Mouse (Mus musculus) gastrocnemius, adult 18-20 months (tissue): ENCODE results near the gene Slc13a4. TPM values are rescaled to one million over a fixed set of nuclear protein-coding genes. Genes with fewer than 3 reads are reported as not detected.

Source experiments
- DNase-seq: peaks from one replicate; pipeline ENCODE4 v3.0.0; 2021; ENCODE audit warnings: low spot score
- total RNA-seq, 2 experiments: library from RNA; stranded (reverse); gene quantifications; 2 replicates each; pipeline ENCODE4 v1.2.3; 2021

The Slc13a4 gene
- total RNA-seq, 2 experiments from 2014 or later = 0.14 to 0.17 TPM

DNA sequence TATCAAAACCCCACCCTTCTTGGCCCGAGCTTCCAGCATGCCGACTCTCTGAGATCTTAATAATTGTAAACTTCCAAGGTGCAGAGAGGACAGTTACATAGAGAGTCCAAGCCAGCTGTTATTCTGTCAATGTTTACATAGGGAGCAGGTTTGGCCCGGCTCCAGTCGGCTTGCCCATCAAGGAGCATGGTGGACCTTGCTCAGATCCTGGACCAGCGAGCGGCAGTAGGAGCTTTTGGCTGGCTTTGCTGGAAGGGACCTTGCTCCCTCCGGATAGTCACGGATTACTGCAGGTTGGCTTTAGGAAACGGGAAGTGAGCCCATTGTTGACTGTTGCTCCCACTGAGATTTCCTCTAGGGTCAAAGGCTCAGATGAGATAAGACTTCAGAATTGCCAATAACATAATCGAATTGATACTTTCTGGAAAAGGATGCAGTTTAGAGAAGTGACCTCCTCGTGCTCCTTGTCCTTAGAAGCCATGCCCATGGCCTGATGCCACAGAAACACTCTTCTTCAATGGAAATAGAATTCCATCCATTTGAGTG, 4.5 kb downstream of the Slc13a4 start:
- DNase-seq = no peak

DNA sequence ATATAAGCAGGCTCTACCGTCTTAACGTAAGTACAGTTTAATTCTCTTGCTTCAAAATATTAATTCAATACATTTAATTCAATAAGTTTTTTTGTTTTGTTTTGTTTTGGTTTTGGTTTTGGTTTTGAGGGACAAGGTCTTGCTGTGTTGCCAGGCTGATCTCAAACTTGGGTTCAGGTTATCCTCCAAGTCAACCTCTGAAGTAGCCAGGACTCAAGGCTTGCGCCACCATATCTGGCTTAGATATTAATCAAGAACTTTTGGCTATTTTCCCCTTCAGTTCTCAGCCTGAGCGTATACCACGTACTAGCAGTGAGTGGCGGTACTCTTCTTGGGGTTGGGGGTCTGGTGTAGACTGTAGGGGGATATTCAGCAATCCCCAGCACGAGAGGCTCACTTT, 5.3 kb downstream of the Slc13a4 start:
- no peak for DNase-seq

DNA sequence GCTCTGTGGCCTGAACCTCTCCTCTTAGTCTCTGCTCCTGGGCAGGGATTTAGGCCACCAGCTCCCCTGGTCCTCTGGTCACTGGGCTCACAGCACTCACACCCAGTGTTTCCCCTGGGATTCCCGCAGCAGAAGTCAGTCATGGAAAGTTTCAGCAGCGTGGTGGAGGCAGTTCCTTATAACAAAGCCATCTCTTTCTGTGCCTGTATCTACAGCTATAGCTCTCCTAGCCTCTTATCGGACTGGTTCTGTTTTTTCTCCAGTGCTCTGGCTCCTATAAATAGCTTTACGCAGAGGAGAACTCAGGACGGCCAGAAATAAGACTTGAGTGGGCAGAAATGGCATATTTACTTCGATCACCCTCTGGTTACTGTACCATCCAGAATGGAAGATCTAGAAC, 9.6 kb downstream of the Slc13a4 start:
- no peak for DNase-seq

DNA sequence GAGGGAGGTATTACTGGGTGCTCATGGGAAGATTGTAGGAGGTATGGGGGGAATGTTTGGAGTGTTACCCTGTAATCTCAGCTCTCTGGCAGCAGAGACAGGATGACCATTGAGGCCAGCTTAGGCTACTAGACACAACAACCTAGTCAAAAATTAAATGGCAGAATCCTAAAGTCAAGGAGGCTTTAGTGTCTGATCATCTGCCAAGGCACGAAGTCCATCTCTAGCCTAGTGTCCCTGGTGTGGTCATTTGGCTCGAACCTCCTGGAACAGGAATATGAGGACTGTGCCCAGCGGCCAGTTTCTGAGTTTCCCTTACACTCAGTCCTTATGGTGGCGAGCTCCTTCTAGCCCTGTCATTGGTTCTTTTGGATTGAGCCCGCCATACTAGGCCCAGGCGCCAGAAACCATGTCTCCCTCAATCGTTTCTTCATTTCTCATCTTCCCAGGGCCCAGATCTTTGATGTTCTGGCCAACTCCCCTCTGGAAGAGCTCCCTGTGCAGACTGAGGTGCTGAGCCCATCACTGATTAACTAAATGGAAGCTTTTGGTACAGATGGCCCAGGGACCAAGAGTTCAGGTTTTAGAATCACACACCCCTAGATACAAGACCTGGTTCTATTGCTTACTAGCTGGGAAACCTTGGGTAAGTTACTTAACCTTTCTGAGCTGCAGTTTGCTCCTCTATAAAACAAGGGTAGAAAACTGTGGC, 10.3 kb downstream of the Slc13a4 start:
- DNase-seq = no peak

DNA sequence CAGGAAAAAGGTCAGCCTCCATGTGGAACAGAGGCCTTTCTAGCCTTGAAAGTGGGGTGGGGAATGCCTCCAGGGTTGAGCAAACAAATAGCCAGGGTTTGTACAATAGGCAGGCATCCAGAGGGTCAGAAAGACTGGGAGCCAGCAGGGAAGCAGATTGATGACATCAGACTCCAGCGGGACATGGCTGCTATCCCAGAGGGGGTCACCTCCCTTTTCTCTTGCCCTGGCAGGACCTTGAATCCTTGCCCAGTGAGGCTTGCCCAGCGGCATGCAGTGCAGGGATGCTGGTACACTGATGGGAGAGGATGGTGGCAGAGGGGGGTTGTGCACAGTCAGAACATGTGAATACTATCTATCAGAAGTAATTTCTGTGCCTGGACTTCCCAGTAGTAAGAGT, 10.9 kb downstream of the Slc13a4 start:
- DNase-seq = peak; percentile 12

DNA sequence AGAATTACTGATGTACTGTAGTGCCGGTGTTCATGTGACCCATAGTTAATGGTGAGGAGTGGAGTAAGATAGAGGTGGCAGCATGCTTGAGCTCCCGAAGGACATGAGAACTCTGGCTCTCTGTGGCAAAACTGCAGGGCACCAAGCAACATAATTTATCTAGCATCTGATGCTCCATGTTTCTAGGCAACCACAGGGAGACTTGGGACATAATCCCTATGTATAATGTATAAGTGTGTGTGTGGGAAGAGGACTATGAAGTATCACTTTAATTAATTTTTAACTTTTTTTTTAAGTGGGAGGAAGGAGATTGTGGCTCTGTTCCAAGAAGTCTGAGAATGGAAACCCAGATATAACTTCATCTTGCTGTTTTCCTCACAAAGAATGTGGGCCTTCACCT, 13.0 kb downstream of the Slc13a4 start:
- no peak for DNase-seq

DNA sequence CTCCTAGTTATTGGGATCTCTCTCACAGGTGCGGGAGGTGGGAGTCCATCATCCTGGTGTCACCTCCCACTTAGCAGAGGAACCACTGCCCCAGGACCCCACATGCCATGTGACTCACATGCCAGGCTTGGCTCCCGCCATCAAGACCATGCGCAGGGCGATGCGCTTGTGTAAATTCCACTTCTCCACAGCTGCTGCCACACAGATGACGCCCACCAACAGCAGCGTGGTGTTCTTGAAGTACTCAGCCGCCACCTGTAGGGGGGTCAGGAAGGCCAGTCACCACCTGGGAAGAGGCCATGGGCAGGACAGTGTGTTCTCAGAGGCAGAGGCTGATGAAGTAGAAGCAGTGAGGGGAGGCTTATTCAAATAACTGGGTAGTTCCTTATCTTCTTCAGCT, 18.3 kb downstream of the Slc13a4 start:
- no peak for DNase-seq

DNA sequence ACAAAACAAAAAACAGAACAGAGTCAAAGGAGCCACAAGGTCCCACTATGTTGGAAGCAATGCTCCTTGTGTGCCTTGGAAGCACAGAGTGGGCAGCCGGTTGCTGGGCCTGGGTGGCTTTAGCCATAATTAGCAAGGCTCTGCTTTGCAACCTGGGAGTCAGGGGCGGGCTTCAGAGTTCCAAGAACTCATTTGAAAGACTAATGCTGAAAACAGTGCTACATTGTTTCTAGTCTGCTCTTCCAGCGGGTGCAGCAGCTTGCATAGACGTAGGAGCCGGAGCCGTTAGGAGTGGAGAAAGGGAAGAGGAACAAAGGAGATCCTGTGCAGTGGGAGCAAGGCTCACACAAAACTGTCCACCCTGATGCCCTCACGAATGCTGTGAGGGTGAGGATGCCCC, 19.0 kb downstream of the Slc13a4 start:
- no peak for DNase-seq

DNA sequence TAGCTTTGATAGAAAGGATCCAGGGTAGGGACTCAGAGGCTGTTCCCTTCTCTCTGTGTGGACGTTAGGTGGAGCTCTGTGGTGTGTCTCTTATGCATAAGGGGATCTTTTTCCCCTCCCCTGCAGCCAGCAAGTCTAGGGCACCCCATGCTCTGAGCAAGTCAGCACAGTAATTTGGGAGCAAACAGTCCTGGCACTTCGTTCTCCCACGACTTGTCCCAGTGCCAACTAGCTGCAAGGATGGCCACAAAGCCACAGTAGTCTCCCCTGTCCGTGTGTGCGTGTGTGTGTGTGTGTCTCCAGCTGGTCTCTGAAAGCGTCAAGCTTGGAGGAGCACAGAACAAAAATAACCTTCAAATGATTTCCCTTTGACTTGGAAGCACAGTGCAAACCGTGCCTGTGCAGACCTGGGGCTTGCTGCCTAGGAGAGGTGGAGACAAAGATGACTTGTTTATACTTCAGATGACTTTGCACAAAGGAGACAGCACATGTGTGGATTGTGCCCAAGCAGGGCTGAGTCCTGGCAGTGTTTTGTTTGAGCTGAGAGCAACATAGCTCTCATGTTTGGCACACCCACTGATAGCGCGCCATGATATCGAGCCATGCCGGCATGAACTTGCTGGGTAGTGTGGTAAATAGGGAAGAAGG, 19.7 kb downstream of the Slc13a4 start:
- DNase-seq = peak; percentile 9

DNA sequence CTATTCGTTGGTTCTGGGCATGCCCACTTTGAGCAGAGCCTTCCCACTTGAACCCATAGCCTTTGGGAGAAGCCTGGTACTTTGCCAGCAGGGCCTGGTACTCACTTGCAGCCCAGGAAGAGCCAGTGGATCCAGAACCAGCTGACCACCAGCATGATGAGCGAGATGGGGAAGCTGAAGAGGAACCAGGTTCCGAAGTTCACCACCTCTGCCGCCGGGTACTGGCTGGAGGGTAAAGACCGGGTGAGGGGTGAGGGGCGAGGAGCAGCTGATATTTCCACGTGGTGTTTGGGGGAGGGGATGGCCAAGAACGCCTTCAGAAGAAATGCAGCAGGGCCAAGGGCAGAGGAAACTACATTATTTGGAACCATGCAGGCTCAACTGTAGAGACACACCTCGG, 28.6 kb downstream of the Slc13a4 start:
- no peak for DNase-seq

DNA sequence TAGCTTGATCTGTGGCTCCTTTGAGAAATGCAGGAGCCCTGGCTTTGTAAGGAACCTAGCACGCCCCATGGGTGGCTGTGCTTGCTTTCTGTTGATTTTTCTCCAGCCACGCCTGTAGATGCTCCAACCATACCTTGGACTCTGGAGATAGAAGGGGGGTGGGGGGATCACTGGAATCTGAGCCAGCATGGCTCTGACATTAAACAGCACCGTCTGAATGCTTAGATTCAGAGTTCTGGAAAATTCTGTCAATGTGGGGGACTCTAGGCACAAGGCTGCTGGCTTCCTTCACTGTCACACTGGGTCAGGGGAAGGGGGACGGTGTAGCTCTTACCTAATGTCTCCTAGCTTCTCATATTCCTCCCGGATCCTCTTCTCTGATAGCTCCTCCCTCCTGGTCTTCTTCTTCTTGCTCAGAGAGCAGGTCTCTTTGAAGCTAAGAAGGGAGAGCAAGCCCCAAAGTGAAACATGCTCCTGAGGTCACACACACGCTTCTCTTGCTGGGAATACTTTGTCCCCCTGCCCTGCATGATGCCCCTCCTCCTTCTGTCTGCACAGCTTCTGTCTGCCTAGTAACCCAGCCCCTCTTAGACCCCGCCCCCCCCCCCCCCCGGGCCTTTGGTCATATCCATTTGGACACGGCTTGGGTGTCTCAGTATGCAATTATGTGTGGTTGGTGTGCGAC, 29.9 kb downstream of the Slc13a4 start:
- no peak for DNase-seq

DNA sequence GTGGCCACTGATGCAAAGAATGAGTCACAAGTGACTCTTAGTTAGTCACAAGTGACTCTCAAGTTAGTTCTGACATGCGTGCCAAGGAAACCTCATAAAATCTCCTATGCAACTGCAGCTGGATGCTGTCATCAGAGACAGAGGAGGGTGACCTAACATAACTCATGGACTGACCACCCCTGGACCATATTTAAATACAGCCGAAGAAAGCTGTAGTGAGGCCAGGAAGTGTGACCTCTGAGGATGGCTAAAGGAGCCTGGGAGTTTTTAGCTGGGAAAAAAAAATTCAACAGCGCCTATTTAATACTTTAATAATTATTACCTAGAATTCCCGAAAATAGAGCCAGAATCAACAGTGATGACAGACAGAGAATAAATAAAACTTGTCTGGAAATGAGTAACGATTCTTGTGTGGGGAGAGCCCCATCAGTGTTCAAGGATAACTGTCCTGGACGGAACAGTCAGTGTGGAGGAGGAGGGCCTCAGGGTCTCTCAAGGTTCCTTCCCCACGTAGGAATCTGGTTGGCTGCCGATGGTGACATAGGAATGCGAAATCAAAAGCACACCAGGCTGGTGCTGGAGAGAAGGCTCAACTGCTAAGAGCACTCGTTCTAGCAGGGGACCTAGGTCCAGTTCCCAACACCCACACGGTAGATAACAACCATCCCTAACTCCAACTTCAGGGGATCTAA, 34.4 kb downstream of the Slc13a4 start:
- no peak for DNase-seq

DNA sequence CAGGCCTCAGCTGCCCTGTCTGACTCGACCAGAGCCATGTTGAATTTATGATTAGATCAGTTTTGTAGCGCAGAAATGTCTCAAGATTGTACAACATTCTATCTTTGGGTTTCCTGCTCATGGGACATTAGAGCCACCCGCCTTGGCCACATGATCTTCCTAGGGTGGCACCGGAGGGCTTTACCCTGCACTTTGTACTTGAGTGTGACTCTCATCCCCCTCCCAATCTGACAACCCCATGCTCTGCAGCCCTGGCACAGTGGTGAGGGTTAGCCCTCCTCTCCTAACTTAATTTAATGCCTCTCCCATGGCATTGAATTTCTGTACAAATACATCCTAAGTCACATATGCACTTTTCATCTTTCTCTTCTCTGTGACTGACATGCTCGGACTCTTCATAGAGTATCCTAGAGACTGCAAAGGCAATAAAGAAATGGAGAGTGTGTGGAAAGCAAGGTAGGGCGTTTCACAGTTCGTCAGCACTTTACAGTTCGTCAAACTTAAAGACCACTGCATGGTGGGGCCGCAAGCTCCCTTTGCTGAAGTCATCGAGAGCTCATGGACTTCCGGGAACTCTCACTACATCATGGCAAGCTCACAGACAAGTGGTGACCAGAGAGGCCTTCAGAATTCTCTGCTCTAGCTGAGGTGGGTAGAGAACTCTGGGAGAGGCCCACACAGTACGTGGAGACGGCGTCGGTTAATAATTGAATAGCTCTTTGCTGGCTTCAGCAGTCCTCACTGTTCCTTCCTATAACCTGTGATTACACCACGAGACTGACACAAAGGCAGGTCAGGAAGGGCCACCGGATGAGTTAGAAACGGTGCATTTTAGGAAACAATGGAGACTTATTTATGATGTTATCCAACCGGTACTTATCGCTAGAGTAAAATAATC, 35.8 kb downstream of the Slc13a4 start:
- no peak for DNase-seq

DNA sequence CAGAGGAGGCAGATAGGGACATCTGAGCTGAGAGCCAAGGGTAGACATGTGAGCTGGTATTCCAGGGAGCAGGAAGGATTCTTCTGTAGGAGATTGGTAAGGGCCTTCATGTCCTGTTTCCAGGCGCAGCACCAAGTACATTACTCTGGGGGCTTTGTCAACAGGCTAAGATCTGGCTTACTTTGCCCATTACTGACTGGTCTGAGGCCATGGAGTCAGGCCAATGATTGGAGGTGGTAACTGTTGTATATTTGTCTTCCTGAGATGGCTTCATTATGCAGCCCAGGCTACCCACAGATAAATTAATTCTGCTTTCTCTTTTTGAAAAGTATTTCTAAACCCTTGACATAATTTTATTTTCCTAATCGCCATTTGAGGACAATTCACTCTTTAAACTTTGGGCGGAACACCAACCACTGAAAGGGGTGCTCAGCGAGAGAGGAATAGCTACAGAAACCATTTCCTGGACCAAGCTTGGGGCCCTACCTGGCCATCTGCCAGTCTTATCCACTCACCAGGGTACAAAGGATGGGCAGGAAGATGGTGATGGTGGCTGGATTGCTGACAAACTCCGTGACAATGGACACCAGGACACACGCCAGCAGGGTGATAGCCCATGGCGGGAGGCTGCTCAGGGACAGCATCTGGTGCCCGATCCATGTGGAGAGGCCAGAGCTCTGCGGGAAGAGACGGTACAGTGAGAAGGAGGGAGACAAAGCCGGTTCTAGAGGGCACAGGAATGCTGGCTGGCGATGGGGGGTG, 36.7 kb downstream of the Slc13a4 start:
- DNase-seq = no peak

DNA sequence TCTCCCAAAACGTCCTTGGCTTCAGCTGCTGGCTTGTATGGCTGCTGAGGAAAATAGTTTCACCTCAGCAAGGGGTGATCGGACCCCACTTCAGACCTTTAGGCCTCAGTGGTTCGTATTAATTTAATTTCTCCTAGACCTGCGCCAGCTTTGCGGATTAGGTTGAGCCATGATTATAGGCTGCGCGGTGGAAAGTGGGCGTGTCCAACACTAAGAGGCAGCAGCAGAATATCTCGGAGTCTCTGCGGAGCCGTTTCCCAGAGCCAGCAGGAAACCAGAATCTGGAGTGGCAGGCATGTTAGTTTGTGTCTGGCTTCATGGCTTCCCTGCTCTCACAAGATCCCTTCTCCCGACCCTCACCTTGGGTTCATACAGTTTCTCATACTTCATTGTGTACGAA, 38.3 kb downstream of the Slc13a4 start:
- DNase-seq = no peak

DNA sequence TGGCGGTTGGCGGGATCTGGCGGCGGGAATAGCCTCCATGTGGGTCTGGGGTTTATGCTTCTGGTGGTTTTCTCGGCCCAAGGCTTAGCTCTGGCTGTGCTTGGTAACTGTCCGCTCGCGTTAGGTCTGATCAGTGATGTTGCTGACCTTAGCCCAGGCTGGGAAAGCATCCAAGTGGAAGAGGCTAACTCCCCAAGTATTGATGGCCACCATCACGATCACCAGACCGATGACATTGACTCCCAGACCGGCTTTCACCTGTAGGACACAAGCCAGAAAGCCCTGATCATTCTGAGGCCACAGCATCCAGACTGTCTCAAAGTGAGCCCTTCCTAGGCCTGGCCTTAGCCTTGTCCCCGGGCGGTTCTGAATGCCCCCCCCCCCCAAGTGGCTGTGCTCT, 39.2 kb downstream of the Slc13a4 start:
- no peak for DNase-seq

DNA sequence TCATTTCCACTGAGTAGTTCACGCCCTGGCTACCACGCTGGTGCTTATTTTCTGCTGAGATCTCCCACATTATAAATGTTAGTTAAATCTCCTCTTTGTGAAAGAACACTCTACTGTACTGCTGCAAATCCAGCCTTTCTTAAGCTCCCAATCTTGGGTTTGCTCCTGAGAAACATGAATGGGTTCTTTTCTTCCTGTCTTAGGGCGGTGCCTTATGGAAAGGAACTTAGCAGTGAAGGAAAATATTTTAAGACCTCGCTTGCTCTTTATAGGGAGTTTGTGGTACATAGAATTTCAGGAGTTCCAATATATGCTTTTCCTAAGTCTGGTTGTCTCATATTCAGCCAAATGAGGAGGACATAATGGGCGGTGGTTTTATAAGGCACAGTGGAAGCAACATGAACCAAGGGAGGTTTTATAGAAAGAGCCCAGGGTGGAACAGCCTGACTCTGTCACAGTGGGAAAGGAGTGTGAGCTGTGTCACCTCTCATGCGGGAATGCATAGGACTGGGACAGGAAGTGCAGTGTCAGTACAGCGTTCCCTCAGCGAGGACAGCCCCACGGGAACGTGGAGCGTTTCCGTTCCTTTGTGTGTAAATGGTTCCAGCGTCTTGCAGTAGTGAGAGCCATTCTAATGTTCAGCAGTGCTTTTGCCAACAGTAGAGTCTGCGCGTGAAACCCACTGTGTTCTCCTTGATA, 42.2 kb downstream of the Slc13a4 start:
- no peak for DNase-seq

DNA sequence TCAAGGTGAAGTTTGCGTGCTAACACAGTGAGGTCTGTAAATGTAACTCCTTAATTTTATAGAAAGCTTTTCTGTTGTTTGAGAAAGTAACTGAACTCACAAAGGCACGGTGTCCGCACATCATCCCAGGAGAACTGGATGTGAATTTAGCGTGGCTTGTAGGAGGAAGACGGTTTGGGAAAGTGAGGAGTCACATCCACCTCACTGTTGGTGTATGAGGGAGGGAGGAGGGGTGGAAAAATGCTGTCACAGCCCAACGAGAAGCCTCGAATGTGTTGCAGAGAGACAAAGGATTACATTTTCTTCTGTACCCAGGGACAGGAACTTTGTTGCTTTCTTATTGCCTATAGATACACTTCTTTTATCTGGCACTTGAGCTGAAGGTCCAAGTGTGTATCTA, 47.4 kb downstream of the Slc13a4 start:
- DNase-seq = no peak

DNA sequence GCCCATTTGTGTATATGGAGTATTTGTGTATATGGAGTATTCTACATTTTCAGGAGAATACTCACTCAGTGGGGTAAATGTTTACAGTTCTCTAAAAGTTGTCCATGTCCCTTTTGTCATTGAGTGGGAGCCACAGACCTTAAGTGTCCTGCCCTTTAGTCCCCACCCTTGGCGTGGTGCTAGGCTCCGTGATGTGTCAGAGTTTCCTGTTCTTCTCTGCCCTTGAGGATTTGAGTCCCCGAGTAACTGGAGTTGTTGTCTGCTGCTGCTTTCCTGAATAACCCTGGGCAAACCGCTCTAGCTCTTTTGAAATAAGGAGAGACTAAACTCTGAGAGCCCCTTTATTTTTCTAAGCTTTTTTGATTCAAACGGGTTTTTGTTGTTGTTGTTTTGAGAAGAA, 48.4 kb downstream of the Slc13a4 start:
- DNase-seq = peak; percentile 34

DNA sequence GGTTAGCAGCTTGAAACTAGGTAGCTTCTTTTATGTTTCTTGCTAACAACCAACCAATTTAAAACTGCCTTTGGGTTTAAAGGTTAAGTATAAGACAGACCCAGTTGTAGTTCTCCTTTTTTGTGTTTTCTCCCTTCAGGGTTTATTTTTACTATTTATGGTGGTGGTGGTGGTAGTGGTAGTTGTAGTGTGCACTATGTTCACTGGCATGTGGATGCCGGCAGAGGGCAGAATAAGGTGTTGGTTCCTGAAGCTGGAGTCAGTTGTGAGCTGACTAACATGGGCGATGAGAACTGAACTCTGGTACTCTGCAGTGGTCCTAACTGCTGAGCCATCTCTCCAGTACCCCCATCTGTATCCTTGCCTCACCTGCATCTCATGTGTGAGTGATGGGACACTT, 49.0 kb downstream of the Slc13a4 start:
- no peak for DNase-seq
